Mouse (Mus musculus) Muller cell, postnatal 12 days (primary cell): Measurements from ENCODE around the gene Pmis2.

Experiments used
- DNase-seq: peaks from one replicate; pipeline ENCODE4 v3.0.0-alpha.2; 2015; ENCODE audit errors: inconsistent ontology term

Gene Pmis2

GRCm38 (mm10) chr7:30633762-30634412, 37.5 kb downstream of the Pmis2 start:
- no peak for DNase-seq

- no peak for DNase-seq
Measured at GRCm38 (mm10) chr7:30629013-30629412, 42.4 kb downstream of the Pmis2 start.

- no peak for DNase-seq
Measured at GRCm38 (mm10) chr7:30626647-30627046, 44.8 kb downstream of the Pmis2 start.

- DNase-seq = peak; percentile 90
Measured at GRCm38 (mm10) chr7:30625530-30626384, 45.6 kb downstream of the Pmis2 start, which contains the start of gene Cox6b1. Gene Cox6b1, minus strand, starts transcription at chr7:30626151.
